Mouse (Mus musculus) liver, embryonic 14.5 days (tissue): ENCODE measurements around the gene Usp39.
A peak's percentile ranks its signal among the peaks of the same experiment; 100 is the strongest.

Source experiments
- CTCF ChIP-seq: IDR thresholded peaks from 2 replicates; pipeline ENCODE4 v1.5.1; 2016; ENCODE audit warnings: antibody characterized with exemption, low read depth, control low read depth
- EP300 ChIP-seq: IDR thresholded peaks from 2 replicates; pipeline ENCODE4 v1.6.1; 2016; ENCODE audit warnings: antibody characterized with exemption, low read depth

DNA sequence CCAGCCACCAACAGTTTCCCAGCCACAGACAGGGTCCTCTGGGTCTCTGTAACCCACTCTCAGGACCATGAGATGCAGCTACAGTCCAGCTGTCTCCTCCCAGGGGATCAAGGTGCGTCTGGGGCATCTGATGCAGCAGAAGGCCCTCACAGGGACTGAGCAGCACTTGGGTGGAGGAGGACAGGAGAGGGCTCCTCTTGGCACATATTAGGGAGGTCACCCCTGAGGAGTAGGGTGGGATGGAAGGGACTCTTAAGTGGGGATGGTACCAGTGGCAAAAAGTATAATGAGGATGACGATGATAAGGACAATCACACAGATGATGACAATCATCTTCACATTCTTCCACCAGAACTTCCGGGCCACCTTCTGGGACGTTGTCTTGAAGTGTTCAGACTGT is 40.3 kb upstream of the Usp39 start:
- TF ChIP-seq EP300 (peak; percentile 39; the same call in 1 of the 2 replicates), CTCF (no peak)
